Mouse (Mus musculus) forebrain, postnatal 0 days (tissue): ENCODE data around the gene Nudt15. TPM values are rescaled to one million over a fixed set of nuclear protein-coding genes. Genes with fewer than 3 reads are reported as not detected.

Experiments used
- ATAC-seq: fragments of 200-750 bp; cut with Nextera tagmentation; 2 replicates; pipeline ENCODE4 v1.8.0; 2017; ENCODE audit warnings: mild to moderate bottlenecking, moderate library complexity
- DNase-seq: peaks from one replicate; pipeline ENCODE4 v3.0.0-alpha.2; 2015
- H3K27ac ChIP-seq: fragments of 300-500 bp; sonication (generic); 2 replicates; pipeline ENCODE4 v1.5.1; 2014; ENCODE audit warnings: low read depth, mild to moderate bottlenecking, antibody characterized with exemption, low read length, moderate library complexity, mixed read lengths
- H3K27me3 ChIP-seq: fragments of 300-500 bp; sonication (generic); 2 replicates; pipeline ENCODE4 v1.6.1; 2014; ENCODE audit warnings: mild to moderate bottlenecking, low read length, mixed read lengths; ENCODE audit not compliant: insufficient read depth
- H3K36me3 ChIP-seq: fragments of 300-500 bp; sonication (generic); 2 replicates; pipeline ENCODE4 v1.6.1; 2014; ENCODE audit warnings: mild to moderate bottlenecking, moderate library complexity; ENCODE audit not compliant: insufficient read depth
- H3K4me1 ChIP-seq: fragments of 300-500 bp; sonication (generic); 2 replicates; pipeline ENCODE4 v1.6.1; 2014; ENCODE audit warnings: antibody characterized with exemption; ENCODE audit not compliant: insufficient read depth
- H3K4me2 ChIP-seq: fragments of 300-500 bp; sonication (generic); 2 replicates; pipeline ENCODE4 v1.6.1; 2014; ENCODE audit warnings: low read depth, mild to moderate bottlenecking, moderate library complexity
- H3K4me3 ChIP-seq: fragments of 300-500 bp; sonication (generic); 2 replicates; pipeline ENCODE4 v1.5.1; 2014; ENCODE audit warnings: low read depth, low read length, mixed read lengths
- H3K9ac ChIP-seq: fragments of 300-500 bp; sonication (generic); 2 replicates; pipeline ENCODE4 v1.6.1; 2014; ENCODE audit warnings: mild to moderate bottlenecking
- H3K9me3 ChIP-seq: fragments of 300-500 bp; sonication (generic); 2 replicates; pipeline ENCODE4 v1.6.1; 2016; ENCODE audit warnings: low read length
- CTCF ChIP-seq: sonication (generic); IDR thresholded peaks from 2 replicates; pipeline ENCODE4 v1.5.1; 2016; ENCODE audit warnings: antibody characterized with exemption, control low read depth, low read depth
- WGBS: fragments of 180-500 bp; shearing (Covaris S2); extraction: QIAGEN DNeasy Blood & Tissue Kit; methylation state at CpG from one replicate; pipeline ENCODE4 v1.1.7; 2014; 5-methylcytosine and 5-hydroxymethylcytosine counted together
- polyA plus RNA-seq: library from polyadenylated mRNA; unstranded; fragments of >200 nt; fragmentation: Nextera tagmentation; extraction: Ambion mirVana; gene quantifications from 2 replicates; pipeline ENCODE4 v1.2.1, GENCODE M21; 2015
- total RNA-seq: library from RNA; depleted of rRNA; stranded (reverse); fragments of >200 nt; gene quantifications from 2 replicates; pipeline ENCODE4 v1.2.3, GENCODE M21; 2014; rRNA removed

The Nudt15 gene
- total and polyA plus RNA-seq, 2 experiments from 2014 or later = 8.5 to 9.4 TPM

DNA sequence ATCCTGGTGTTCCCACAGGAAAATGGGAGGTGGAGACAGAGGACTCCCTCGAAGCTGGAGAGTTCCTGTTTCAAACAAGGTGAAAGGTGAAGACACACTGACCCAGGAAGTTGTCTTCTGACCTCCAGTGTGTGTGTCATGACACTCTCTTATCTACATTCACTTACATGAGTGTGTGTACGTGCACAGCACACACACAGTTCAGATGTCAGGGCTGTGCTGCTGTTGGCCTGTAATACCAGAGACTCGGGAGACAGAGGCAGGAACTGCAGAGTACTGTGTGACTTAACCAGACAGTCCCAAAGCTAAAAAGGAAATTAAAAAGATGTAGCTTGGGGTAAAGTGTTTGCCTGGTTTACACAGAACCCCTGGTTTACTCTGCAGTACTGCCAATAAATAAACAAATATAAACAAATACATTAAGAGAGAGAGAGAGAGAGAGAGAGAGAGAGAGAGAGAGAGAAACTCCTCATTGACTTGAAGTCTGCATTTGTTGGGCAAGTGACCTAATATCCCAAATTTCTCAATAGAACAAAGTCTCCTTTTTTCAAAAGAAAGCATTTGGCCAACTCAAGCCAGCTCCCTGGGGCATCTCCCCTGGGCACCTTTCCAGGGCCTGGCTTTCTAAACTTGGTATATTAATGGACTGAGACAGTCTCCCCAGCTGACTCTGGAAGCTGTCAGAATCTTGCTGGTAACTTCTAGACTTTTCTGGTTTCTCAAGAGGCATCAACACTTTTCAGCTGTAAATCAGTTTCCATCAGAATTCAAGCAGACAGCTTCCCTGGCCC lies 74.2 kb downstream of the Nudt15 start:
- Histone ChIP-seq H3K4me2 (no peak overlapping the region), H3K9me3 (no peaks in the 10 kb centered on the region), H3K4me1 (no peaks in the 10 kb centered on the region), H3K27me3 (no peaks in the 10 kb centered on the region), H3K27ac (no peak overlapping the region), H3K4me3 (no peak overlapping the region), H3K9ac (no peak overlapping the region), H3K36me3 (no peaks in the 10 kb centered on the region)
- DNase-seq (peak; percentile 46), ATAC-seq (no peak)
- 55% methylated on average over 3 of the region's 3 CpGs for WGBS
- TF ChIP-seq CTCF = no peak

DNA sequence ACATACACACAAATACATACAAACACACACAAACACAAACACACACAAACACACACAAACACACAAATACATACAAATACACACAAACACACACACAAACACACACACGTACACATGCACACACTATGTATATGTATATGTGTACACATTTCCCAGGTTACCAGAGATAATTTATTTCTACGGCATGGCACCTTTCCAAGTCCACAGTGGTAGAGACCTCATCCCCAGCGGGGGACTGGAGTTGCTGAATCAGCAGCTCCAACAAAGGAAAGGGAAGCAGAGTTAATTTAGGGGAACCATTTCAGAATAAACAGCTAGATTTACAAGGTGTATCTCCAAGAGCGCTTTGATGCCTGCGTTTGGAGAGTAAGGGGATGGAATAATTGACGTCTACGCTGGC lies 75.8 kb downstream of the Nudt15 start:
- Histone ChIP-seq H3K4me3 (no peak overlapping the region), H3K4me1 (no peaks in the 10 kb centered on the region), H3K27ac (no peak overlapping the region), H3K4me2 (no peak overlapping the region), H3K9me3 (no peaks in the 10 kb centered on the region), H3K36me3 (no peaks in the 10 kb centered on the region), H3K27me3 (no peaks in the 10 kb centered on the region), H3K9ac (no peak overlapping the region)
- DNase-seq = no peak
- ATAC-seq = no peak
- 36% methylated on average over 7 of the region's 7 CpGs for WGBS
- TF ChIP-seq CTCF = no peak

DNA sequence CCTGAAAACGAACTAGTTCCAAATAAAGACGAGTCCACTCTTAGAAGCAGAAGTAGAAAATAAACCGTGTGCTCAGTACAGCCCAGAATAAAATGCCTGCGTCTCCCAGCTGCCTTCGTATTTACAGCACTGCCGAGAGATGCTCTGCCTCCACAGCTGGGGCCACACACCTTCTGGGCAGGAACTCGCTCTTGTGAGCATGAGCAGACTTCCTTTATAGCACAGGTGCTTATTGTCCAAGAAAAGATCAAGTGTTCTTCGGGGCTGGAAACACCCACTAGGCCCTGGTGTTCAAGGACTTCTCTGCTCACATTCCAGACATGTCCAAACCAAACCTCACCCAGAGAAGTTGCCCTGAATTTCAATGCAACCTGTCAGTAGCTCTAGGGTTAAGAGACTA lies 77.4 kb downstream of the Nudt15 start:
- Histone ChIP-seq H3K4me3 (no peak overlapping the region), H3K9me3 (no peaks in the 10 kb centered on the region), H3K9ac (no peak overlapping the region), H3K27me3 (no peaks in the 10 kb centered on the region), H3K4me1 (no peaks in the 10 kb centered on the region), H3K4me2 (no peak overlapping the region), H3K36me3 (no peaks in the 10 kb centered on the region), H3K27ac (no peak overlapping the region)
- TF ChIP-seq CTCF = no peak
- 72% methylated on average over 8 of the region's 8 CpGs for WGBS
- ATAC-seq (no peak), DNase-seq (no peak)

DNA sequence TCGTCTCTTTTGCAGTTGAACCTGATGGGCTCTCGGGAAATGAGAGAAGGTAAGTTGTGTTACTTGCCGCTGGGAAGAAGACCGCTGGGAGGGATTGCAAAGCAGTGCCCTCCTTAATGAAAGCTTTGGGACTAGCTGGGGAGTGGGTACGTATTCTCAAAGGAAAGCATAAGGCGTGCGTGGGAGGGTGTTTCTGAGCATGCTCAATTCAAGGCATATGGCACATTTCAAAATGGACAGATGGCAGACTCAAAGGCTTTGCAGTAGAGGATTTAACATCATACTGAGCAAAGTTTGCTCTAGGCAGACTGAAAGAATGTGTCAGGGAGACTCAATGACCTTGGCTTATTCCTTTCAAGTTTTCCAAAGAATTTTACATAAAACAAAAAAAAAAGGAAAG lies 78.5 kb downstream of the Nudt15 start:
- H3K4me2 ChIP-seq = no peak overlapping the region
- no peaks in the 10 kb centered on the region for H3K4me1 ChIP-seq
- H3K36me3 ChIP-seq = no peaks in the 10 kb centered on the region
- H3K27me3 ChIP-seq = no peaks in the 10 kb centered on the region
- peak; percentile 91 for ATAC-seq
- no peak for TF ChIP-seq CTCF
- H3K27ac ChIP-seq = no peak overlapping the region
- WGBS = 53% methylated on average over 7 of the region's 7 CpGs
- no peak overlapping the region for H3K9ac ChIP-seq
- peak; percentile 78 for DNase-seq
- H3K4me3 ChIP-seq = no peak overlapping the region
- no peaks in the 10 kb centered on the region for H3K9me3 ChIP-seq

Other genes with a start within 250 kb of the Nudt15 start
- gene Rb1, start 222.4 kb downstream of the Nudt15 start, total RNA-seq = 27.9 and 37.9 TPM in 2 replicates
- gene Rb1, start 222.4 kb downstream of the Nudt15 start, polyA plus RNA-seq = 16.2 and 20.6 TPM in 2 replicates
- 317 and 332 TPM in 2 replicates for gene Itm2b, start 163.0 kb downstream of the Nudt15 start, total RNA-seq
- 802 and 892 TPM in 2 replicates for gene Itm2b, start 163.0 kb downstream of the Nudt15 start, polyA plus RNA-seq
- gene Med4, start 38.2 kb downstream of the Nudt15 start, total RNA-seq = 38.4 and 50.7 TPM in 2 replicates
- 85.4 and 89.6 TPM in 2 replicates for gene Med4, start 38.2 kb downstream of the Nudt15 start, polyA plus RNA-seq
- gene Sucla2, start 22.9 kb downstream of the Nudt15 start, total RNA-seq = 95.7 and 106 TPM in 2 replicates
- 144 and 148 TPM in 2 replicates for gene Sucla2, start 22.9 kb downstream of the Nudt15 start, polyA plus RNA-seq
- not detected in 2 replicates for gene Gm21750, start 113.0 kb upstream of the Nudt15 start, total RNA-seq
- not detected in 2 replicates for gene Gm21750, start 113.0 kb upstream of the Nudt15 start, polyA plus RNA-seq